Mouse (Mus musculus): ENCODE data around the gene Rfk. TPM values are rescaled to one million over a fixed set of nuclear protein-coding genes. Genes with fewer than 3 reads are reported as not detected.

Rfk gene
- polyA plus RNA-seq, 1 experiment from 2014 or later: 49.8 TPM

GRCm38 (mm10) chr19:17410465-17411065 lies 16.7 kb downstream of the Rfk start:
- no peaks in the 10 kb centered on the region for H3K36me3 ChIP-seq (ENCODE audit: control insufficient read depth, insufficient read depth)
- no peak overlapping the region for H3K4me2 ChIP-seq (ENCODE audit: low read depth, low read length)
- H3K9me3 ChIP-seq (replicated peaks; ENCODE audit: control insufficient read depth, low read length): no peaks in the 10 kb centered on the region
- H3K9ac ChIP-seq (ENCODE audit: low read depth, low read length): no peak overlapping the region
- no peak overlapping the region for H3K4me3 ChIP-seq (ENCODE audit: low read depth, low read length)
- H3K27me3 ChIP-seq (ENCODE audit: control insufficient read depth, insufficient read depth, low read depth, low read length): no peaks in the 10 kb centered on the region
- H3K4me1 ChIP-seq (ENCODE audit: control insufficient read depth, low read depth, low read length): no peaks in the 10 kb centered on the region
- peak overlapping the region; percentile 60 for H3K27ac ChIP-seq (ENCODE audit: low read length)
- WGBS (ENCODE audit: insufficient replicate concordance): 37% methylated on average over 5 of the region's 5 CpGs
- peak; percentile 78 for ATAC-seq (ENCODE audit: low read depth)

- no peak for ATAC-seq (ENCODE audit: low read depth)
- Histone ChIP-seq H3K9me3 (replicated peaks; ENCODE audit: control insufficient read depth, low read length) (no peaks in the 10 kb centered on the region), H3K9ac (ENCODE audit: low read depth, low read length) (no peak overlapping the region), H3K27me3 (ENCODE audit: control insufficient read depth, insufficient read depth, low read depth, low read length) (no peaks in the 10 kb centered on the region), H3K4me3 (ENCODE audit: low read depth, low read length) (no peak overlapping the region), H3K4me2 (ENCODE audit: low read depth, low read length) (no peak overlapping the region), H3K4me1 (ENCODE audit: control insufficient read depth, low read depth, low read length) (no peaks in the 10 kb centered on the region), H3K27ac (ENCODE audit: low read length) (no peak overlapping the region), H3K36me3 (ENCODE audit: control insufficient read depth, insufficient read depth) (no peaks in the 10 kb centered on the region)
- WGBS (ENCODE audit: insufficient replicate concordance): 54% methylated on average over 4 of the region's 4 CpGs
Measured at GRCm38 (mm10) chr19:17412915-17413459, 19.1 kb downstream of the Rfk start.

DNA sequence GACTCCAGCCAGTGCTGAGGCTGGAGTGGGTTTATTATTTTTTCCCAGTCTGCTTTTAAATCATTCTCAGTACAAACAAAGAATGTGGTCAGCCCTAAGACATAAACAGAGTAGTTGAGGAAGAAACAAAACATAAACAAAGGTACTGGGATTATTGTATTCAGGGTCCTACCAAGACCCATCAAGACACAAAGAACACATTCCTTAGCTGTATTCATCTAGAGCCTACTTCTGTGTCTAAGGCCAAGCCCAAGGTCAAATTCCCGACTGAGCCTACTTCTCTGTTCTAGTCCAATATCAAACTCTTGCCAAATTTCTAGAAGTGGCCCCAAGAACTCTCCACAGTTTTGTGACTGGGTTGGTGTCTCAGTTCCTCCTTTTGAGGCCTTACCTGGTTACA lies 24.0 kb downstream of the Rfk start:
- no peak overlapping the region for H3K4me2 ChIP-seq (ENCODE audit: low read depth, low read length)
- no peaks in the 10 kb centered on the region for H3K36me3 ChIP-seq (ENCODE audit: control insufficient read depth, insufficient read depth)
- no peaks in the 10 kb centered on the region for H3K4me1 ChIP-seq (ENCODE audit: control insufficient read depth, low read depth, low read length)
- no peak overlapping the region for H3K9ac ChIP-seq (ENCODE audit: low read depth, low read length)
- ATAC-seq (ENCODE audit: low read depth): no peak
- H3K4me3 ChIP-seq (ENCODE audit: low read depth, low read length): no peak overlapping the region
- 63% methylated on average over 1 of the region's 1 CpGs for WGBS (ENCODE audit: insufficient replicate concordance)
- no peaks in the 10 kb centered on the region for H3K9me3 ChIP-seq (replicated peaks; ENCODE audit: control insufficient read depth, low read length)
- H3K27ac ChIP-seq (ENCODE audit: low read length): no peak overlapping the region
- no peaks in the 10 kb centered on the region for H3K27me3 ChIP-seq (ENCODE audit: control insufficient read depth, insufficient read depth, low read depth, low read length)

- no peak for ATAC-seq (ENCODE audit: low read depth)
- Histone ChIP-seq H3K27me3 (ENCODE audit: control insufficient read depth, insufficient read depth, low read depth, low read length) (no peaks in the 10 kb centered on the region), H3K4me3 (ENCODE audit: low read depth, low read length) (no peak overlapping the region), H3K9me3 (replicated peaks; ENCODE audit: control insufficient read depth, low read length) (no peaks in the 10 kb centered on the region), H3K4me1 (ENCODE audit: control insufficient read depth, low read depth, low read length) (no peaks in the 10 kb centered on the region), H3K36me3 (ENCODE audit: control insufficient read depth, insufficient read depth) (no peaks in the 10 kb centered on the region), H3K9ac (ENCODE audit: low read depth, low read length) (no peak overlapping the region), H3K27ac (ENCODE audit: low read length) (no peak overlapping the region), H3K4me2 (ENCODE audit: low read depth, low read length) (no peak overlapping the region)
- 29% methylated on average over 3 of the region's 3 CpGs for WGBS (ENCODE audit: insufficient replicate concordance)
Measured at GRCm38 (mm10) chr19:17423306-17423705, 29.5 kb downstream of the Rfk start.

- H3K36me3 ChIP-seq (ENCODE audit: control insufficient read depth, insufficient read depth): no peaks in the 10 kb centered on the region
- 62% methylated on average over 2 of the region's 2 CpGs for WGBS (ENCODE audit: insufficient replicate concordance)
- H3K4me2 ChIP-seq (ENCODE audit: low read depth, low read length): no peak overlapping the region
- no peak overlapping the region for H3K27ac ChIP-seq (ENCODE audit: low read length)
- no peak overlapping the region for H3K4me3 ChIP-seq (ENCODE audit: low read depth, low read length)
- H3K9me3 ChIP-seq (replicated peaks; ENCODE audit: control insufficient read depth, low read length): no peaks in the 10 kb centered on the region
- no peaks in the 10 kb centered on the region for H3K27me3 ChIP-seq (ENCODE audit: control insufficient read depth, insufficient read depth, low read depth, low read length)
- no peaks in the 10 kb centered on the region for H3K4me1 ChIP-seq (ENCODE audit: control insufficient read depth, low read depth, low read length)
- H3K9ac ChIP-seq (ENCODE audit: low read depth, low read length): no peak overlapping the region
- no peak for ATAC-seq (ENCODE audit: low read depth)
Measured at GRCm38 (mm10) chr19:17427824-17428560, 34.1 kb downstream of the Rfk start.

DNA sequence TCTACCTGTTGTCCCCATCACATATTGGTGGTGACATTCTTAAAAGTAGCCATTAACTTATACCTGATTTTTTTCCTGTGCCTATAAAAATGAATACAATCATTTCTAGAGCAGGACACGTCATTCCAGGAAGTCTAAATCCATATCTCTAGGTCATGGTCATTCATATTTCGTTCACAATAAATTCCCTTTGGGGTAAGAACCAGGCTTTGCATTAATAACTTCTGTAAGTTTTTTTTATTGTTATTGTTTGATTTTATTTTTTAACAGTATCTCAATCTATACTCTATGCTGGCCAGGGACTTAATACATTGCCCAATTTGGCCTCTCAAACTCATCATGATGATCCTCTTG lies 34.7 kb downstream of the Rfk start:
- ATAC-seq (ENCODE audit: low read depth): no peak
- Histone ChIP-seq H3K27me3 (ENCODE audit: control insufficient read depth, insufficient read depth, low read depth, low read length) (no peaks in the 10 kb centered on the region), H3K4me3 (ENCODE audit: low read depth, low read length) (no peak overlapping the region), H3K27ac (ENCODE audit: low read length) (no peak overlapping the region), H3K4me2 (ENCODE audit: low read depth, low read length) (no peak overlapping the region), H3K9me3 (replicated peaks; ENCODE audit: control insufficient read depth, low read length) (no peaks in the 10 kb centered on the region), H3K36me3 (ENCODE audit: control insufficient read depth, insufficient read depth) (no peaks in the 10 kb centered on the region), H3K4me1 (ENCODE audit: control insufficient read depth, low read depth, low read length) (no peaks in the 10 kb centered on the region), H3K9ac (ENCODE audit: low read depth, low read length) (no peak overlapping the region)
- WGBS (ENCODE audit: insufficient replicate concordance): 52% methylated on average over 2 of the region's 2 CpGs

DNA sequence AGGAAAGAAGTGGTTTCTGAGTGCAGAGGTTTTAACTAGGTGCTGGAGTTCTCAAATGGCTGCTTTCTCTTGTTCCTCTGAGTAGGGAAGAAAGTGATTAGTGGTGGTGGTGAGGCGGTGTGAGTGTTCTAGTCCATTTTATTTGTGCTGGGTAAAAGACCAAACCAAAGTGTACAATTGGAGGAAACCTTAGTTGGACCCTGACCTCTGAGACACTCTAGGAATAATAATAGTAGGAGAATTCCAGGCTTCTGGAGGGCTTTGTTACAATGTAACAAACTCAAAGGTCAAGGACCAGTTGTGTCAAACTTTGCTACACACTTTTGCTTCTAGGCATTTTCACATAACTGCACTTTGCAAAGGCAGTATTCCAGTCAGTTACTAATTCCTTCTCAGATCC lies 42.8 kb downstream of the Rfk start:
- H3K27me3 ChIP-seq (ENCODE audit: control insufficient read depth, insufficient read depth, low read depth, low read length): no peaks in the 10 kb centered on the region
- no peak overlapping the region for H3K4me3 ChIP-seq (ENCODE audit: low read depth, low read length)
- no peak overlapping the region for H3K9ac ChIP-seq (ENCODE audit: low read depth, low read length)
- 52% methylated on average over 1 of the region's 1 CpGs for WGBS (ENCODE audit: insufficient replicate concordance)
- H3K9me3 ChIP-seq (replicated peaks; ENCODE audit: control insufficient read depth, low read length): no peaks in the 10 kb centered on the region
- H3K4me2 ChIP-seq (ENCODE audit: low read depth, low read length): no peak overlapping the region
- no peaks in the 10 kb centered on the region for H3K4me1 ChIP-seq (ENCODE audit: control insufficient read depth, low read depth, low read length)
- H3K36me3 ChIP-seq (ENCODE audit: control insufficient read depth, insufficient read depth): no peaks in the 10 kb centered on the region
- ATAC-seq (ENCODE audit: low read depth): no peak
- H3K27ac ChIP-seq (ENCODE audit: low read length): no peak overlapping the region

GRCm38 (mm10) chr19:17439476-17440189 lies 45.8 kb downstream of the Rfk start:
- no peaks in the 10 kb centered on the region for H3K9me3 ChIP-seq (replicated peaks; ENCODE audit: control insufficient read depth, low read length)
- ATAC-seq (ENCODE audit: low read depth): no peak
- H3K4me1 ChIP-seq (ENCODE audit: control insufficient read depth, low read depth, low read length): no peaks in the 10 kb centered on the region

DNA sequence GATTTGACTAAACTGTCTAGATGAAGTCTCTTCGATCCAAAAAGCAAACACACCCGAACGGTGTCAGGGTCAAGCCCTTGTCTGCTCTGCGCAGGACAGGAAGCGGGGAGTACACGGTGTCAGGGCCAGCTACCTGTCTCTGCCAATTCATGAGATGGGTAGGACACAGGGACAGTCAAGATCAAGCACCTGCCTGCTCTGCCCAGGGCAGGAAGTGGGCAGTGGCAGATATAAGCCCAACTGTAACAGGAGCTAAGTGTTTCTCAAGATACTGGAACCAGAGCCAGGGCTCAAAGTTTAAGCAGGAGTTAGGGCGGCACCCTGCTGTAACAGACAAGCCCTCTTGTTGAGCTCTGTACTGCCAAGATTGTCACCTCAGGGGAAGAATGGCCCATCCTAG lies 49.7 kb downstream of the Rfk start:
- H3K27ac ChIP-seq (ENCODE audit: low read length): no peak overlapping the region
- no peak for ATAC-seq (ENCODE audit: low read depth)
- WGBS (ENCODE audit: insufficient replicate concordance): 51% methylated on average over 7 of the region's 7 CpGs
- no peak overlapping the region for H3K9ac ChIP-seq (ENCODE audit: low read depth, low read length)
- no peaks in the 10 kb centered on the region for H3K27me3 ChIP-seq (ENCODE audit: control insufficient read depth, insufficient read depth, low read depth, low read length)
- H3K4me1 ChIP-seq (ENCODE audit: control insufficient read depth, low read depth, low read length): no peaks in the 10 kb centered on the region
- no peaks in the 10 kb centered on the region for H3K9me3 ChIP-seq (replicated peaks; ENCODE audit: control insufficient read depth, low read length)
- H3K4me2 ChIP-seq (ENCODE audit: low read depth, low read length): no peak overlapping the region
- H3K4me3 ChIP-seq (ENCODE audit: low read depth, low read length): no peak overlapping the region
- H3K36me3 ChIP-seq (ENCODE audit: control insufficient read depth, insufficient read depth): no peaks in the 10 kb centered on the region

More at GRCm38 (mm10) chr19:17439476-17440189, 45.8 kb downstream of the Rfk start:
- no peaks in the 10 kb centered on the region for H3K36me3 ChIP-seq (ENCODE audit: control insufficient read depth, insufficient read depth)
- H3K9ac ChIP-seq (ENCODE audit: low read depth, low read length): no peak overlapping the region
- no peak overlapping the region for H3K4me2 ChIP-seq (ENCODE audit: low read depth, low read length)
- H3K27me3 ChIP-seq (ENCODE audit: control insufficient read depth, insufficient read depth, low read depth, low read length): no peaks in the 10 kb centered on the region
- H3K4me3 ChIP-seq (ENCODE audit: low read depth, low read length): no peak overlapping the region
- 54% methylated on average over 4 of the region's 4 CpGs for WGBS (ENCODE audit: insufficient replicate concordance)
- no peak overlapping the region for H3K27ac ChIP-seq (ENCODE audit: low read length)
